In genomic region chr5:34289286-34289685, GRCm38 (mm10) we compare ENCODE assay signal across 26 mouse cellular contexts. TPM values are rescaled to one million over a fixed set of nuclear protein-coding genes. Genes with fewer than 3 reads are reported as not detected.
DNase-seq lines count a peak whose midpoint lies in the region; ATAC-seq and TF ChIP-seq lines count a peak whose summit lies in the region.
"Had no signal": no experiment of that assay in that cellular context is flagged by ENCODE, and none has a peak within 500 bp of the region (broad histone marks: within the 10 kb centered on the region; RNA-seq: fewer than 3 reads in every experiment).

No protein-coding gene starts in this region.

- no peaks in the 10 kb centered on the region for H3K9me3 ChIP-seq in hindbrain, embryonic 14.5 days (ENCODE audit: control insufficient read depth, low read length)
- H3K9me3 ChIP-seq in hindbrain, embryonic 10.5 days, result no peaks in the 10 kb centered on the region
- H3K9me3 ChIP-seq in midbrain, embryonic 14.5 days (ENCODE audit: control insufficient read depth, low read length), result no peaks in the 10 kb centered on the region
- H3K9me3 ChIP-seq: heart, embryonic 13.5 days; intestine, embryonic 15.5 days; limb, embryonic 10.5 days had no signal

- H3K4me2 ChIP-seq in hindbrain, embryonic 14.5 days (replicated peaks), result peak overlapping the region; percentile 92; the same call in 1 of the 2 replicates
- peak overlapping the region; percentile 87; the same call in 1 of the 2 replicates for H3K4me2 ChIP-seq in midbrain, embryonic 14.5 days (ENCODE audit: low read length)

- H3K9ac ChIP-seq in hindbrain, embryonic 14.5 days, result no peak overlapping the region
- no peak overlapping the region for H3K9ac ChIP-seq in midbrain, embryonic 14.5 days (replicated peaks; ENCODE audit: low read length)
- H3K9ac ChIP-seq: intestine, embryonic 15.5 days; liver, postnatal 0 days had no signal

- no peak overlapping the region for H3K27ac ChIP-seq in cerebellum, adult 2 months (ENCODE audit: insufficient read depth, low read length)
- no peak overlapping the region for H3K27ac ChIP-seq in hindbrain, embryonic 14.5 days
- no peak overlapping the region for H3K27ac ChIP-seq in hindbrain, embryonic 10.5 days
- H3K27ac ChIP-seq in cortical plate, adult 2 months (ENCODE audit: insufficient read depth, low read length), result no peak overlapping the region
- no peak overlapping the region for H3K27ac ChIP-seq in midbrain, embryonic 14.5 days (replicated peaks; ENCODE audit: low read depth, low read length)
- no peak overlapping the region for H3K27ac ChIP-seq in layer of hippocampus, adult 2 months
- H3K27ac ChIP-seq: heart, embryonic 13.5 days; intestine, embryonic 15.5 days had no signal

- H3K27me3 ChIP-seq in cerebellum, adult 2 months (ENCODE audit: control insufficient read depth, insufficient read depth, low read length), result no peaks in the 10 kb centered on the region
- H3K27me3 ChIP-seq in hindbrain, embryonic 14.5 days (ENCODE audit: control insufficient read depth, insufficient read depth, low read length), result peaks cover 24% of the 10 kb centered on the region
- H3K27me3 ChIP-seq in hindbrain, embryonic 10.5 days (ENCODE audit: insufficient read depth, poor library complexity, severe bottlenecking), result peaks cover 77% of the 10 kb centered on the region
- peaks cover 22% of the 10 kb centered on the region; the same call in 1 of the 2 replicates for H3K27me3 ChIP-seq in midbrain, embryonic 14.5 days (ENCODE audit: control insufficient read depth, insufficient read depth, low read length)

- no peak for TF ChIP-seq POLR2A in cerebellum, adult 2 months (IDR thresholded peaks at IDR 0.05; ENCODE audit: borderline replicate concordance, insufficient read depth, low read length)
- TF ChIP-seq POLR2A in cortical plate, adult 2 months (IDR thresholded peaks at IDR 0.05; ENCODE audit: extremely low read depth, insufficient read depth, low read length), result no peak

- peaks cover 9% of the 10 kb centered on the region; the same call in 1 of the 2 replicates for H3K4me1 ChIP-seq in cerebellum, adult 2 months (ENCODE audit: control insufficient read depth, insufficient read depth, low read length)
- peaks cover 10% of the 10 kb centered on the region for H3K4me1 ChIP-seq in hindbrain, embryonic 14.5 days (replicated peaks; ENCODE audit: control insufficient read depth, insufficient read depth, low read length)
- peaks cover 32% of the 10 kb centered on the region for H3K4me1 ChIP-seq in hindbrain, embryonic 10.5 days (replicated peaks)
- peaks cover 2% of the 10 kb centered on the region; the same call in 1 of the 2 replicates for H3K4me1 ChIP-seq in cortical plate, adult 2 months (ENCODE audit: control insufficient read depth, insufficient read depth, low read length)
- H3K4me1 ChIP-seq in midbrain, embryonic 14.5 days (ENCODE audit: control insufficient read depth, insufficient read depth, low read length), result peaks cover 9% of the 10 kb centered on the region

- DNase-seq in cerebellum, adult 2 months, result peak; percentile 29 to 34
- DNase-seq in cerebellum, postnatal 4 days (ENCODE audit: low spot score in 2 of 2), result no peak
- no peak for DNase-seq in hindbrain, embryonic 14.5 days (ENCODE audit: low spot score)
- DNase-seq in hindbrain, embryonic 10.5 days (ENCODE audit: low spot score), result no peak
- no peak for DNase-seq in midbrain, embryonic 14.5 days
- no peak for DNase-seq in embryo, embryonic 9.5 days (ENCODE audit: extremely low spot score)
- DNase-seq in layer of hippocampus, adult 2 months (ENCODE audit: low spot score in 2 of 2), result no peak
- DNase-seq: adrenal gland, postnatal 10 days; heart, adult 18-20 months; heart, postnatal 36 days; kidney, adult 9 months; kidney, postnatal 25 days; liver, postnatal 0 days; lung, postnatal 10 days; right cerebral cortex, postnatal 14 days; spleen, adult 18-20 months; thymus, adult 18-20 months had no signal

- ATAC-seq in hindbrain, embryonic 14.5 days (ENCODE audit: low FRiP score), result no peak
- ATAC-seq in midbrain, embryonic 14.5 days (ENCODE audit: low FRiP score, low TSS enrichment), result no peak
- ATAC-seq: activated CD4-positive, CD25-positive, alpha-beta regulatory T cell, adult 4 months; liver, postnatal 0 days had no signal

- no peaks in the 10 kb centered on the region for H3K36me3 ChIP-seq in hindbrain, embryonic 14.5 days (replicated peaks; ENCODE audit: control insufficient read depth, insufficient read depth)
- H3K36me3 ChIP-seq in hindbrain, embryonic 10.5 days, result no peaks in the 10 kb centered on the region
- H3K36me3 ChIP-seq in midbrain, embryonic 14.5 days (ENCODE audit: control insufficient read depth, insufficient read depth, low read length), result no peaks in the 10 kb centered on the region
- H3K36me3 ChIP-seq: G1E; heart, embryonic 13.5 days; intestine, embryonic 15.5 days; limb, embryonic 10.5 days had no signal

- H3K4me3 ChIP-seq in cerebellum, adult 2 months (replicated peaks; ENCODE audit: insufficient read depth, low read depth, low read length), result no peak overlapping the region
- 0 out of 2 replicates have a peak overlapping the region, but pooled peaks have one; percentile 4 for H3K4me3 ChIP-seq in hindbrain, embryonic 14.5 days (replicated peaks; ENCODE audit: low read length)
- no peak overlapping the region for H3K4me3 ChIP-seq in hindbrain, embryonic 10.5 days
- peak overlapping the region; percentile 95; the same call in 1 of the 2 replicates for H3K4me3 ChIP-seq in cortical plate, adult 2 months (ENCODE audit: insufficient read depth, low read length)
- H3K4me3 ChIP-seq in midbrain, embryonic 14.5 days (replicated peaks; ENCODE audit: low read depth, low read length), result no peak overlapping the region
- no peak overlapping the region for H3K4me3 ChIP-seq in layer of hippocampus, adult 2 months

- WGBS in cerebellum, adult 2 months, result 38% methylated on average over 2 of the region's 2 CpGs
- WGBS in hindbrain, embryonic 14.5 days, result 57% methylated on average over 2 of the region's 2 CpGs
- 52% methylated on average over 2 of the region's 2 CpGs for WGBS in hindbrain, embryonic 10.5 days
- 62% methylated on average over 2 of the region's 2 CpGs for WGBS in midbrain, embryonic 14.5 days

- no peak for TF ChIP-seq CTCF in cerebellum, adult 2 months (IDR thresholded peaks at IDR 0.05; ENCODE audit: borderline replicate concordance, insufficient read depth, low read depth, low read length)
- TF ChIP-seq CTCF in cortical plate, adult 2 months (IDR thresholded peaks at IDR 0.05; ENCODE audit: extremely low read depth, insufficient read depth, low read length), result no peak
- TF ChIP-seq CTCF in layer of hippocampus, adult 2 months (conservative IDR thresholded peaks at IDR 0.05), result no peak

RNA-seq across cellular contexts. Expression of gene Cfap99, which starts 0.9 kb away (rescaled TPM):
- 1.4 and 1.7 TPM in 2 replicates for polyA plus RNA-seq in cerebellum, adult 2 months (2012; rRNA removed)
- polyA plus RNA-seq in hindbrain, embryonic 14.5 days (2014; fragmentation: Nextera tagmentation; extraction: Ambion mirVana), result 0.09 and 0.15 TPM in 2 replicates
- polyA plus RNA-seq in hindbrain, embryonic 10.5 days (2016; fragmentation: Nextera tagmentation; extraction: Ambion mirVana), result not detected in 2 replicates
- polyA plus RNA-seq in cortical plate, adult 2 months (2012; rRNA removed), result 0.38 and 0.46 TPM in 2 replicates
- 0.09 TPM in 1 of 2 replicates, not detected in the other for polyA plus RNA-seq in midbrain, embryonic 14.5 days (2014; fragmentation: Nextera tagmentation; extraction: Ambion mirVana)
- total RNA-seq in layer of hippocampus, adult 2 months (2021), result under 1 TPM; 0.22 to 0.56 TPM
- total RNA-seq: adrenal gland, postnatal 10 days; G1E; gastrocnemius, adult 8-10 months; heart, adult 18-20 months; heart, postnatal 36 days; liver, adult 2 months; megakaryocyte progenitor cell, adult 5-6 weeks had no signal
- polyA plus RNA-seq: activated CD4-positive, CD25-positive, alpha-beta regulatory T cell, adult 4 months; G1E; heart, embryonic 13.5 days; intestine, embryonic 15.5 days; limb, embryonic 10.5 days; liver, adult 2 months; liver, postnatal 0 days had no signal

RNA-seq across cellular contexts. Expression of gene Zfyve28, which starts 1.0 kb away (rescaled TPM):
- polyA plus RNA-seq in cerebellum, adult 2 months (2012; rRNA removed), result 62.9 and 69.5 TPM in 2 replicates
- polyA plus RNA-seq in hindbrain, embryonic 14.5 days (2014; fragmentation: Nextera tagmentation; extraction: Ambion mirVana), result 3.8 and 4.6 TPM in 2 replicates
- 1.3 and 2.0 TPM in 2 replicates for polyA plus RNA-seq in hindbrain, embryonic 10.5 days (2016; fragmentation: Nextera tagmentation; extraction: Ambion mirVana)
- polyA plus RNA-seq in cortical plate, adult 2 months (2012; rRNA removed), result 42.2 and 43.0 TPM in 2 replicates
- polyA plus RNA-seq in midbrain, embryonic 14.5 days (2014; fragmentation: Nextera tagmentation; extraction: Ambion mirVana), result 2.8 and 3.2 TPM in 2 replicates
- total RNA-seq in layer of hippocampus, adult 2 months (2021), result 10 to 100 TPM; 35.0 to 35.8 TPM
- total RNA-seq: liver, adult 2 months had no signal
- polyA plus RNA-seq: G1E had no signal

RNA-seq across cellular contexts. Expression of gene Rnf4, which starts 46.8 kb away (rescaled TPM):
- 77.5 and 80.0 TPM in 2 replicates for polyA plus RNA-seq in cerebellum, adult 2 months (2012; rRNA removed)
- polyA plus RNA-seq in hindbrain, embryonic 14.5 days (2014; fragmentation: Nextera tagmentation; extraction: Ambion mirVana), result 139 and 147 TPM in 2 replicates
- polyA plus RNA-seq in hindbrain, embryonic 10.5 days (2016; fragmentation: Nextera tagmentation; extraction: Ambion mirVana), result 181 and 193 TPM in 2 replicates
- 82.6 and 88.2 TPM in 2 replicates for polyA plus RNA-seq in cortical plate, adult 2 months (2012; rRNA removed)
- polyA plus RNA-seq in midbrain, embryonic 14.5 days (2014; fragmentation: Nextera tagmentation; extraction: Ambion mirVana), result 110 and 152 TPM in 2 replicates
- total RNA-seq in layer of hippocampus, adult 2 months (2021), result 10 to 100 TPM; 80.5 to 81.0 TPM

Comparison
In these comparisons a context has a peak if more than half of its experiments do, and no peak if none do; other contexts are left out.
1. DNase-seq: peak in cerebellum, adult 2 months (2 of 2); none in cerebellum, postnatal 4 days (0 of 2), hindbrain, embryonic 14.5 days (single experiment), hindbrain, embryonic 10.5 days (single experiment), midbrain, embryonic 14.5 days (single experiment), embryo, embryonic 9.5 days (single experiment) and layer of hippocampus, adult 2 months (0 of 2).
2. H3K4me3 ChIP-seq: peak in hindbrain, embryonic 14.5 days (single experiment) and cortical plate, adult 2 months (single experiment); none in cerebellum, adult 2 months (single experiment), hindbrain, embryonic 10.5 days (single experiment), midbrain, embryonic 14.5 days (single experiment) and layer of hippocampus, adult 2 months (single experiment).